Mouse (Mus musculus) midbrain, embryonic 16.5 days (tissue): ENCODE results near the gene Vipr2. TPM values are rescaled to one million over a fixed set of nuclear protein-coding genes. Genes with fewer than 3 reads are reported as not detected.

Experiments
- ATAC-seq: fragments of 200-750 bp; cut with Nextera tagmentation; 2 replicates; pipeline ENCODE4 v1.8.0; 2017; ENCODE audit warnings: moderate TSS enrichment
- H3K27ac ChIP-seq: fragments of 300-500 bp; sonication (generic); 2 replicates; pipeline ENCODE4 v1.5.1; 2014; ENCODE audit warnings: mild to moderate bottlenecking, low read length, mixed read lengths
- H3K27me3 ChIP-seq: fragments of 300-500 bp; sonication (generic); 2 replicates; pipeline ENCODE4 v1.6.1; 2014; ENCODE audit warnings: low read depth, low read length, mixed read lengths; ENCODE audit not compliant: control insufficient read depth, insufficient read depth
- H3K36me3 ChIP-seq: fragments of 300-500 bp; sonication (generic); 2 replicates; pipeline ENCODE4 v1.6.1; 2014; ENCODE audit warnings: mild to moderate bottlenecking, low read length, moderate library complexity, mixed read lengths; ENCODE audit not compliant: control insufficient read depth, insufficient read depth
- H3K4me1 ChIP-seq: fragments of 300-500 bp; sonication (generic); 2 replicates; pipeline ENCODE4 v1.6.1; 2014; ENCODE audit warnings: mild to moderate bottlenecking, low read length, mixed read lengths; ENCODE audit not compliant: control insufficient read depth, insufficient read depth
- H3K4me2 ChIP-seq: fragments of 300-500 bp; sonication (generic); 2 replicates; pipeline ENCODE4 v1.6.1; 2014; ENCODE audit warnings: mild to moderate bottlenecking, low read length, mixed read lengths
- H3K4me3 ChIP-seq: fragments of 300-500 bp; sonication (generic); 2 replicates; pipeline ENCODE4 v1.5.1; 2014; ENCODE audit warnings: low read depth, mild to moderate bottlenecking, low read length, moderate library complexity, mixed read lengths
- H3K9ac ChIP-seq: fragments of 300-500 bp; sonication (generic); 2 replicates; pipeline ENCODE4 v1.6.1; 2014; ENCODE audit warnings: low read depth, low read length, mixed read lengths
- H3K9me3 ChIP-seq: fragments of 300-500 bp; sonication (generic); replicated peaks from 2 replicates; pipeline ENCODE4 v1.6.1; 2014; ENCODE audit warnings: mild to moderate bottlenecking, low read length, mixed read lengths; ENCODE audit not compliant: control insufficient read depth, poor library complexity, severe bottlenecking
- WGBS: fragments of 180-500 bp; shearing (Covaris S2); extraction: QIAGEN DNeasy Blood & Tissue Kit; methylation state at CpG from one replicate; pipeline ENCODE4 v1.1.7; 2014; 5-methylcytosine and 5-hydroxymethylcytosine counted together
- polyA plus RNA-seq: library from polyadenylated mRNA; unstranded; fragments of >200 nt; fragmentation: Nextera tagmentation; extraction: Ambion mirVana; gene quantifications from 2 replicates; pipeline ENCODE4 v1.2.1, GENCODE M21; 2015

Gene Vipr2
- polyA plus RNA-seq, 1 experiment from 2014 or later: 1.3 TPM

DNA sequence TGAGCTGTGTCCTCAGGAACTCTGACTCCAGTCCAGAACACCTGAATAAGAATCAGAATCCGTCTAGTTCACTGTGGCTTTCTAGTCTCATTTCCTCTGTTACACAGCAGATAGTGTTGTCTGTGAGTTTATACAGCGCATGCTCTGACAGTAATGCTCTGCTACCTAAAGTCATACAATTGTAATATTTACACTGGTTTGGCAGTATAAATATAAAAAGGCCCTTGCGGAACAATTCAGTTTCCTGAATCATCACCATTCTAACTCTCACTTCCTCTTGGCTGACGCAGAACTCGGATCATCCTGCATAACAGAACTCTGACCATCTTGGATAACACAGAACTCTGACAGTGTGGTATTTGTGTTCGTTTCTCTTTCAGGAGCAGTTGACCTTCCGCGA lies 23.2 kb upstream of the Vipr2 start:
- WGBS: 97% methylated on average over 8 of the region's 8 CpGs
- H3K4me2 ChIP-seq: no peak overlapping the region
- no peak overlapping the region for H3K27ac ChIP-seq
- no peak overlapping the region for H3K4me3 ChIP-seq
- H3K9ac ChIP-seq: no peak overlapping the region
- peaks cover 11% of the 10 kb centered on the region; the same call in 1 of the 2 replicates for H3K9me3 ChIP-seq
- peaks cover 2% of the 10 kb centered on the region for H3K4me1 ChIP-seq
- peaks cover 48% of the 10 kb centered on the region for H3K36me3 ChIP-seq
- ATAC-seq: no peak
- no peaks in the 10 kb centered on the region for H3K27me3 ChIP-seq

DNA sequence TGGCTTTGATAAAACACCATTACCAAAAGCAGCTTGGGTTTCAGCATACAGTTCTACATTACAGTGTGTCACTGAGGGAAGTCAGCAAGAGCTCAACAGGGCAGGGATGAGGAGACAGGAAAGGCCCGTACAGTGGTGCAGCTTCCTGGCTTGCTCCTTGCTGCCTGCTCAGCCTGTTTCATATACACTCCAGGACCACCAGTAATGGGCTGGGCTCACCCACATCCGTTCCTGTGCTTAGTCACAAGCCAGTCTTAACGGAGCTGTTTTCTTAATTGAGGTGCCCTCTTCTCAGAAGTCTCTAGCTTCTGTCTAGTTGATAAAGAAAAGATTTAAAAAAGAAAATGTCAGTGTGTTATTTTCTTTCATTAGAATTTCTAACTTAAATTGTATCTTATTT lies 21.4 kb upstream of the Vipr2 start:
- no peaks in the 10 kb centered on the region for H3K27me3 ChIP-seq
- peaks cover 56% of the 10 kb centered on the region for H3K36me3 ChIP-seq
- H3K27ac ChIP-seq: no peak overlapping the region
- no peaks in the 10 kb centered on the region for H3K4me1 ChIP-seq
- H3K9ac ChIP-seq: no peak overlapping the region
- no peak for ATAC-seq
- H3K9me3 ChIP-seq: peaks cover 22% of the 10 kb centered on the region
- no peak overlapping the region for H3K4me2 ChIP-seq
- 94% methylated on average over 3 of the region's 3 CpGs for WGBS
- H3K4me3 ChIP-seq: no peak overlapping the region

DNA sequence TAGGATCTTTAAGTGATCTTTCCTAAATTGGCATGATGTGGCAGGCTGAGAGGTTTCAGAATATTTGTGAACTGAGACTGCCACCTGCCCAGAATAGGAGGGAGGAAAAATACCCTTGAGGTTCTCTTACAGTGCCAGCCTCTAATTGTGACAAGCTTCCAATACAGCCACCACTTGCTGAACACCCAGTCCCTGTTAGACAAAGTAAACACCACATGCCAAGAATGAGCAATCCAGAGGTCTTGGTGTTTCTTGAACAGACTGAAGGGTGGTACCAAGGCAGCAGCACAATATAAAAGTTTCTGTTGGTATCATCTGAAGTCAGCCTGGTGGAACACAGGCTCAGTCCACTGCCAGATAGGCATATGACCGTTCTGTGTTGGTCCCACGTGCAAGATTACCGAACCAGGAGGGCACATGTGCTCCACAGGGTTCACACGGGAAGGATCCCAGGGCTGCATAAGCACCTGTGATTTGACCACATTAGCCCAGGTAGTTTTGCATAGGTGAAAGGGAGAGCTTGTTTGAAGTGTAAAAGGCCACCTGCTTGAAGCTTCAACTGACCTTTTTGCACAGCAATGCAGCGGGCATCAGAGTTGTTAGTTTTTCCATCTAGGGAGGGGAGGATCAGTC lies 15.8 kb upstream of the Vipr2 start:
- H3K27ac ChIP-seq: no peak overlapping the region
- no peak overlapping the region for H3K9ac ChIP-seq
- ATAC-seq: peak; percentile 37; the same call in 1 of the 2 replicates
- H3K27me3 ChIP-seq: no peaks in the 10 kb centered on the region
- H3K4me2 ChIP-seq: no peak overlapping the region
- H3K4me1 ChIP-seq: no peaks in the 10 kb centered on the region
- 96% methylated on average over 5 of the region's 5 CpGs for WGBS
- H3K4me3 ChIP-seq: no peak overlapping the region
- H3K36me3 ChIP-seq: peaks cover 44% of the 10 kb centered on the region
- H3K9me3 ChIP-seq: peaks cover 20% of the 10 kb centered on the region

DNA sequence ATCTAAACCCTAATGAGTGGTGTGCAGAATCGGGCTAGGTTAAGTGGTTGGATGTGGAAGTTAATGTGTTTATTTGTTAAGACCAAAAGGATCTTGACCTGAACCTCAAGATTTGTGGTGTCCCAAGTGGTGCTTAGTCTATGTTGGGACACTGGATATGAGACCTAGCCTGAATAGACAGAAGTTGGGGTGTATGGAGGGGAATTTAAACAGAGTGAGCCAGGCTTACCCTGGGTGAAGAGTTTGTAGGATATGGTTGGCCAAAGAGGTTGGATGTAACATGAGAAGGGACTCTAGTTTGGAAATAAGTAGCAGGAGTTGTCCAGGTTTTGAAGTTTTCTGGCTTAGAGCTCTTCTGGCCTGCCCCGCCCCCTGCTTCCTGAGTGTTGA lies 15.3 kb upstream of the Vipr2 start:
- Histone ChIP-seq H3K4me2 (no peak overlapping the region), H3K9ac (no peak overlapping the region), H3K4me3 (no peak overlapping the region), H3K36me3 (peaks cover 38% of the 10 kb centered on the region), H3K4me1 (no peaks in the 10 kb centered on the region), H3K27me3 (no peaks in the 10 kb centered on the region), H3K9me3 (peaks cover 20% of the 10 kb centered on the region), H3K27ac (no peak overlapping the region)
- WGBS: 98% methylated on average over 2 of the region's 2 CpGs
- ATAC-seq: peak; percentile 53; the same call in 1 of the 2 replicates

DNA sequence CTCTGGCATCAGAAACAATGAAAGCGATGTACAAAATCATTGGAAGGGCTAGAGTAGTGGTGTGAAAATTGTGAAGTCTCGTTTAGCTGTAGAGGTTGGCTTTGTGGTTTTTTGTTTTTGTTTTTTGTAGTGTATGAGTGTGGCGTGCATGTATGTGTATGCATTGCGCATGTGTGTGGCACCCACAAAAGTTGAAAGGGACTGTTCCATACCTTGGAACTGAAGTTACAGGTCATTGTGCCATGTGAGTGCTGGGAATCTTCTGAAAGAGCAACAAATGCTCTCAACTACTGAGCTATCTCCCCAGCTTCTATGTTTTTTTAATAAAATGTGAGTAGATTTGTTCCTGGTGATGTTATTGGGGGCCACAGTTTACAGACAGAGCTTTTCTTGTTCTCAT lies 14.5 kb upstream of the Vipr2 start:
- Histone ChIP-seq H3K4me1 (no peaks in the 10 kb centered on the region), H3K9me3 (peaks cover 20% of the 10 kb centered on the region), H3K36me3 (peaks cover 33% of the 10 kb centered on the region), H3K4me2 (no peak overlapping the region), H3K27me3 (no peaks in the 10 kb centered on the region), H3K4me3 (no peak overlapping the region), H3K9ac (no peak overlapping the region), H3K27ac (no peak overlapping the region)
- no peak for ATAC-seq
- WGBS: 97% methylated on average over 4 of the region's 4 CpGs

DNA sequence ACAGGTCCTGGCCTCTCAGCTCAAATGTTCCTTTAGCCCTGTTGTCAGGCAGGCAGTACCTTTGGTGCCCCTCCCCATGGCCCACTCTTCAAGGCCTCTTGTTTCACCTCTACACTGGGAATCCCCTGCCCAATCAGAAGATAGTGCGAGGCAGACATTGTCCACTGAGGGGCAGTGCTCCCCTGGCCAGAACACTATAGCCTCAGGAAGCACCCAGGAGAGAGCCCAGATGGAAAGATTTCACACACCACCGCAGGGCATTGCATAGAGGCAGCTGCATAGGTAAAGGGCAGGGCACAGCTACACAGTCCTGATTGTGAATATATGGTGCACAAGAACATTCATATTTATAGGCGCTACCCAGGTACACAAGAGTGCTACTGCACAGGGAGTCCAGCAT lies 6.5 kb upstream of the Vipr2 start:
- H3K27me3 ChIP-seq: no peaks in the 10 kb centered on the region
- H3K9me3 ChIP-seq: no peaks in the 10 kb centered on the region
- H3K4me3 ChIP-seq: no peak overlapping the region
- H3K36me3 ChIP-seq: no peaks in the 10 kb centered on the region
- no peak overlapping the region for H3K9ac ChIP-seq
- 23% methylated on average over 3 of the region's 3 CpGs for WGBS
- H3K27ac ChIP-seq: no peak overlapping the region
- no peak overlapping the region for H3K4me2 ChIP-seq
- H3K4me1 ChIP-seq: no peaks in the 10 kb centered on the region
- ATAC-seq: peak; percentile 78

DNA sequence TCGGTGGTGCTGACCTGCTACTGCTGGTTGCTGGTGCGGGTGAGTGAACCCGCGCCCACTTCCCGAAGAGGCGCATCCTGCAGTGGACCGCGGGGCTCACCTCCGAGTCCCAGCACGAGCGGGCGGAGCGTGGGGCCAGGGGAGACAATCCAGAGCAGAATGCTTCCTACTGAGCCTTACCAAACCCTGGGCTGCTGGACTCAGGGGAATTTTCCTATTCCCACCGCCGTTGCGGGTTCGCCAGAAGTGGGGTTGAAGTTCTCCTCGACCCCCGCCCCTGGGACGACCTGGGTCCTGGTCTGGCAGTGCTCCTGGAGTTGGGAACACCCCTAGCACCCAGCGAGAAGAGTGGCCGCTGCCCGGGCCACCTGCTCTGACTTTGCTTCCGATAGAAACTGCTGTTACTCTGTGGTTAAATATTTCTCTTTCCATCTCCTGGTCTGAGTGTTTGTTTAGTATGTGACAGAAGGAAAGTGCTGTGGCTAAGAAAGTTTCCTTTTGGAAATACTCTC lies 385 bp downstream of the Vipr2 start:
- H3K27me3 ChIP-seq: peaks cover 3% of the 10 kb centered on the region
- H3K27ac ChIP-seq: no peak overlapping the region
- peaks cover 2% of the 10 kb centered on the region; the same call in 1 of the 2 replicates for H3K4me1 ChIP-seq
- ATAC-seq: peak; percentile 44
- H3K9me3 ChIP-seq: no peaks in the 10 kb centered on the region
- no peaks in the 10 kb centered on the region for H3K36me3 ChIP-seq
- H3K4me2 ChIP-seq: peak overlapping the region; percentile 95
- H3K9ac ChIP-seq: peak overlapping the region; percentile 77
- WGBS: under 1% methylated on average over 24 of the region's 24 CpGs
- H3K4me3 ChIP-seq: peak overlapping the region; percentile 63

DNA sequence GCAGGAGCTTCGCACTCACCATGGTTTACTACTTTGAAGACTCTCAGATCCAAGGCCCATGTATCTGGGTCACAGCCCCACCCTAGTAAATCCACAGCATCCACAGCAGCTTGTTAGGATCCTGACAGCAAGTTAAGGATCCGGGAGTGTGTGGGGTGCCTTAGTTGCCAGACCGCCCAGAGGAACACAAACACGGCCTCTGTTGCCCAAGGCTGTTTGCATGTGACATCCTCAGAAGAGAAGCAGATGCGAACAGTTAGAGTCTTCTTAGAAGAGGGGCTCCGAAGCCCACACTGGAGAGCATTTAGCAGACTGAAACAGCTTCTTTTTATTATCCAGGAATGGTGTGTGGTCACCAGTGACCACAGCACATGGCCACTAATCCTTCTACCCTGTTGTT lies 5.6 kb downstream of the Vipr2 start:
- Histone ChIP-seq H3K4me2 (no peak overlapping the region), H3K27me3 (peaks cover 3% of the 10 kb centered on the region), H3K9ac (no peak overlapping the region), H3K4me1 (no peaks in the 10 kb centered on the region), H3K4me3 (no peak overlapping the region), H3K36me3 (no peaks in the 10 kb centered on the region), H3K9me3 (no peaks in the 10 kb centered on the region), H3K27ac (no peak overlapping the region)
- 88% methylated on average over 6 of the region's 6 CpGs for WGBS
- no peak for ATAC-seq

DNA sequence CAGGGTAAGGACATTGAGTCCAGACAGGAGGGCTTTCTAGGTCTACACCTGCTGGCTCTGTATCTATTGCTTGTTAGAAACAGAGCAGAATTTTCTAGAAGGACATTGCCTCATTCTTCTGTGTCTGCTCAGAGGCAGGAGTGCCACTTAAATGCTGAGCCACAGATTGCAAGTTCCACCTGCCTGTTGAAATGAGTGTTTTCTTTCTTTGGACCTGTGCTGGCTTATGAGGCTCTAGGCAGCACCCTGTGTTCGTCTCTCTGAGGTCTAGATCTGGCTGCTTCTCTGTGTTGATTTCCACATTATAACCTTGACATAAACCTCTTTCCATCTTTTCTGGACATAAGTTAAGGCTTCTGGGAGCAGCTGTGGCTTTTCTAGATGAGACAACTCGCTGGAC lies 6.8 kb downstream of the Vipr2 start:
- Histone ChIP-seq H3K4me1 (no peaks in the 10 kb centered on the region), H3K4me3 (no peak overlapping the region), H3K36me3 (no peaks in the 10 kb centered on the region), H3K4me2 (no peak overlapping the region), H3K9ac (no peak overlapping the region), H3K27ac (no peak overlapping the region), H3K9me3 (no peaks in the 10 kb centered on the region), H3K27me3 (no peaks in the 10 kb centered on the region)
- ATAC-seq: no peak
- 79% methylated on average over 2 of the region's 2 CpGs for WGBS
